Mouse (Mus musculus): ENCODE data around the gene Vwa2. TPM values are rescaled to one million over a fixed set of nuclear protein-coding genes. Genes with fewer than 3 reads are reported as not detected.

Gene Vwa2
- total RNA-seq (2018; cell fraction: chromatin; rRNA removed) = not detected
- not detected for total RNA-seq (2018; cell fraction: cytosol; rRNA removed)
- total RNA-seq (2018; cell fraction: nucleus; rRNA removed) = not detected
- polyA plus RNA-seq (2018) = not detected in 3 replicates

- H3K79me2 ChIP-seq (ENCODE audit: inconsistent target) = no peaks in the 10 kb centered on the region
- WGBS (ENCODE audit: missing documents) = 5% methylated on average over 70 of the region's 71 CpGs
- no peak within 1 kb of the TSS for H3K27ac ChIP-seq
- H3K36me3 ChIP-seq (ENCODE audit: inconsistent target) = no peaks in the 10 kb centered on the region
- no peak within 1 kb of the TSS for H3K4me3 ChIP-seq (ENCODE audit: inconsistent target)
Observed at GRCm38 (mm10) chr19:56873816-56874600, at the start of gene Vwa2. Gene Vwa2 (plus strand): TSS chr19:56874249.

- peaks cover 5% of the 10 kb centered on the region for H3K79me2 ChIP-seq (ENCODE audit: inconsistent target)
- no peak within 1 kb of the TSS for H3K27ac ChIP-seq
- H3K4me3 ChIP-seq (ENCODE audit: inconsistent target) = no peak within 1 kb of the TSS
- H3K36me3 ChIP-seq (ENCODE audit: inconsistent target) = no peaks in the 10 kb centered on the region
- 75% methylated on average over 44 of the region's 44 CpGs for WGBS (ENCODE audit: missing documents)
Observed at GRCm38 (mm10) chr19:56826047-56826631, 47.9 kb upstream of the Vwa2 start, which contains the start of gene Tdrd1. Gene Tdrd1 (plus strand): TSS chr19:56826209.

- Histone ChIP-seq H3K79me2 (ENCODE audit: inconsistent target) (no peaks in the 10 kb centered on the region), H3K27ac (no peak overlapping the region), H3K36me3 (ENCODE audit: inconsistent target) (no peaks in the 10 kb centered on the region), H3K4me3 (ENCODE audit: inconsistent target) (no peak overlapping the region)
- 94% methylated on average over 11 of the region's 11 CpGs for WGBS (ENCODE audit: missing documents)
Observed at GRCm38 (mm10) chr19:56828305-56828704, 45.7 kb upstream of the Vwa2 start.

GRCm38 (mm10) chr19:56829267-56829666, 44.8 kb upstream of the Vwa2 start:
- Histone ChIP-seq H3K4me3 (ENCODE audit: inconsistent target) (no peak overlapping the region), H3K36me3 (ENCODE audit: inconsistent target) (no peaks in the 10 kb centered on the region), H3K79me2 (ENCODE audit: inconsistent target) (no peaks in the 10 kb centered on the region), H3K27ac (no peak overlapping the region)
- 94% methylated on average over 9 of the region's 9 CpGs for WGBS (ENCODE audit: missing documents)

GRCm38 (mm10) chr19:56830163-56830562, 43.9 kb upstream of the Vwa2 start:
- no peak overlapping the region for H3K4me3 ChIP-seq (ENCODE audit: inconsistent target)
- H3K27ac ChIP-seq = no peak overlapping the region
- WGBS (ENCODE audit: missing documents) = 95% methylated on average over 4 of the region's 4 CpGs
- no peaks in the 10 kb centered on the region for H3K36me3 ChIP-seq (ENCODE audit: inconsistent target)
- no peaks in the 10 kb centered on the region for H3K79me2 ChIP-seq (ENCODE audit: inconsistent target)

GRCm38 (mm10) chr19:56835340-56835739, 38.7 kb upstream of the Vwa2 start:
- Histone ChIP-seq H3K36me3 (ENCODE audit: inconsistent target) (no peaks in the 10 kb centered on the region), H3K27ac (no peak overlapping the region), H3K79me2 (ENCODE audit: inconsistent target) (no peaks in the 10 kb centered on the region), H3K4me3 (ENCODE audit: inconsistent target) (no peak overlapping the region)
- WGBS (ENCODE audit: missing documents) = 93% methylated on average over 9 of the region's 9 CpGs

GRCm38 (mm10) chr19:56838942-56839706, 34.9 kb upstream of the Vwa2 start:
- no peaks in the 10 kb centered on the region for H3K36me3 ChIP-seq (ENCODE audit: inconsistent target)
- no peak overlapping the region for H3K27ac ChIP-seq
- 90% methylated on average over 17 of the region's 17 CpGs for WGBS (ENCODE audit: missing documents)
- H3K4me3 ChIP-seq (ENCODE audit: inconsistent target) = no peak overlapping the region
- H3K79me2 ChIP-seq (ENCODE audit: inconsistent target) = no peaks in the 10 kb centered on the region

- no peak overlapping the region for H3K27ac ChIP-seq
- H3K79me2 ChIP-seq (ENCODE audit: inconsistent target) = no peaks in the 10 kb centered on the region
- H3K4me3 ChIP-seq (ENCODE audit: inconsistent target) = no peak overlapping the region
- 90% methylated on average over 12 of the region's 12 CpGs for WGBS (ENCODE audit: missing documents)
- no peaks in the 10 kb centered on the region for H3K36me3 ChIP-seq (ENCODE audit: inconsistent target)
Observed at GRCm38 (mm10) chr19:56842974-56843373, 31.1 kb upstream of the Vwa2 start.

GRCm38 (mm10) chr19:56852590-56852989, 21.5 kb upstream of the Vwa2 start:
- H3K4me3 ChIP-seq (ENCODE audit: inconsistent target) = no peak overlapping the region
- H3K36me3 ChIP-seq (ENCODE audit: inconsistent target) = no peaks in the 10 kb centered on the region
- H3K27ac ChIP-seq = no peak overlapping the region
- H3K79me2 ChIP-seq (ENCODE audit: inconsistent target) = no peaks in the 10 kb centered on the region

GRCm38 (mm10) chr19:56856455-56856854, 17.6 kb upstream of the Vwa2 start:
- Histone ChIP-seq H3K36me3 (ENCODE audit: inconsistent target) (no peaks in the 10 kb centered on the region), H3K79me2 (ENCODE audit: inconsistent target) (no peaks in the 10 kb centered on the region), H3K27ac (no peak overlapping the region), H3K4me3 (ENCODE audit: inconsistent target) (no peak overlapping the region)
- WGBS (ENCODE audit: missing documents) = 70% methylated on average over 5 of the region's 5 CpGs

GRCm38 (mm10) chr19:56867701-56868100, 6.3 kb upstream of the Vwa2 start:
- WGBS (ENCODE audit: missing documents) = 94% methylated on average over 4 of the region's 4 CpGs
- H3K27ac ChIP-seq = no peak overlapping the region

GRCm38 (mm10) chr19:56874601-56875315, 709 bp downstream of the Vwa2 start:
- no peaks in the 10 kb centered on the region for H3K36me3 ChIP-seq (ENCODE audit: inconsistent target)
- H3K79me2 ChIP-seq (ENCODE audit: inconsistent target) = no peaks in the 10 kb centered on the region
- WGBS (ENCODE audit: missing documents) = 13% methylated on average over 30 of the region's 30 CpGs
- no peak overlapping the region for H3K4me3 ChIP-seq (ENCODE audit: inconsistent target)
- no peak overlapping the region for H3K27ac ChIP-seq

More at GRCm38 (mm10) chr19:56867701-56868100, 6.3 kb upstream of the Vwa2 start:
- Histone ChIP-seq H3K4me3 (ENCODE audit: inconsistent target) (no peak overlapping the region), H3K79me2 (ENCODE audit: inconsistent target) (no peaks in the 10 kb centered on the region), H3K36me3 (ENCODE audit: inconsistent target) (no peaks in the 10 kb centered on the region)

- no peak overlapping the region for H3K27ac ChIP-seq
- WGBS (ENCODE audit: missing documents) = 81% methylated on average over 6 of the region's 6 CpGs
- H3K4me3 ChIP-seq (ENCODE audit: inconsistent target) = no peak overlapping the region
- no peaks in the 10 kb centered on the region for H3K79me2 ChIP-seq (ENCODE audit: inconsistent target)
- no peaks in the 10 kb centered on the region for H3K36me3 ChIP-seq (ENCODE audit: inconsistent target)
Observed at GRCm38 (mm10) chr19:56877364-56877763, 3.3 kb downstream of the Vwa2 start.

- H3K79me2 ChIP-seq (ENCODE audit: inconsistent target) = no peaks in the 10 kb centered on the region
- WGBS (ENCODE audit: missing documents) = 91% methylated on average over 10 of the region's 10 CpGs
- H3K27ac ChIP-seq = no peak overlapping the region
- H3K4me3 ChIP-seq (ENCODE audit: inconsistent target) = no peak overlapping the region
- no peaks in the 10 kb centered on the region for H3K36me3 ChIP-seq (ENCODE audit: inconsistent target)
Observed at GRCm38 (mm10) chr19:56887879-56888278, 13.8 kb downstream of the Vwa2 start.

Data from macrophage (primary cell).